ENCODE assay signal across 9 mouse cellular contexts in the genomic region with DNA sequence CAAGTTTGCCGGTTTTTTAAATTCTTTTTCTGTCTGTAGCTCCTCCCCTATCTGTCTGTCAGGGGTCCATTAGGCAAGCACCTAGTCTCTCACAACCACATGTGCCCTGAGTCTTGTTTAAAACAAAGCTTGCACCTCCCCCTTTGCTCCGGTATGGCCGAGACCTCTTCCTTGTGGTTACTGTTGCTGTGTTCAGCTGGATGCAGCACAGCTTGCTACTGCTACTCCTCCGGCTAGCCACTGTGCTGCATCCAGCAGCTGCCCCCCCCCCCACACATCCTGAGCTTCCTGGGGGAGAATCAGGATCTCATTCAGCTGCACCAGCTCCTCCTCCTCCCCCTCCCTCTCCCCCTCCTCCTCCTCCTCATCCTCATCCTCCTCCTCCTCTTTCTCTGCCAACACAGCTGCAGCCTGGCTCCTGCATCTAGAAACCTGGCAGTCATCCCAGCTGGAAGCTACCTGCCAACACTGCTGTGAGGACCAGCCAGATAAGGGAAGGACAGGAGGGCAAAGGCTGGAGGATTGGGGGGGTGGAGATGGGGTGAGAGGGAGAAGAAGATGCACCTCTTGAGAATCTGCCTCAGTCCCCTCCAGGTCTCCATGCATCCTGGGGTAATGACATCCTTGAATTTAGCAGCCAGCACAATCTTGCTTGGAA.
DNase-seq lines count a peak whose midpoint lies in the region; ATAC-seq and TF ChIP-seq lines count a peak whose summit lies in the region.
"Had no signal": no experiment of that assay in that cellular context is flagged by ENCODE, and none has a peak within 500 bp of the region (broad histone marks: within the 10 kb centered on the region; RNA-seq: fewer than 3 reads in every experiment).

No protein-coding gene starts in this region.

- TF ChIP-seq CTCF in thymus, adult 2 months (IDR thresholded peaks at IDR 0.05; ENCODE audit: borderline replicate concordance, control insufficient read depth, extremely low read depth, insufficient read depth, low read length, poor library complexity), result no peak

- no peak for TF ChIP-seq POLR2A in thymus, adult 2 months (IDR thresholded peaks at IDR 0.05; ENCODE audit: control insufficient read depth, extremely low read depth, insufficient read depth, low read length, poor library complexity)

- 0 out of 2 replicates have a peak, but pooled peaks have one; percentile 57 for ATAC-seq in embryonic facial prominence, embryonic 11.5 days (replicated peaks; ENCODE audit: insufficient number of reproducible peaks, low FRiP score, low TSS enrichment, low read depth)
- no peak; the same call in 1 of the 2 replicates for ATAC-seq in heart, embryonic 12.5 days (ENCODE audit: insufficient number of reproducible peaks, low FRiP score)
- ATAC-seq in kidney, embryonic 14.5 days (ENCODE audit: low FRiP score, low TSS enrichment), result peak; percentile 81
- no peak for ATAC-seq in monocyte, adult 5-6 weeks (replicated peaks; ENCODE audit: insufficient number of reproducible peaks, low FRiP score, low TSS enrichment, poor library complexity, severe bottlenecking)

- no peak overlapping the region for H3K4me3 ChIP-seq in thymus, adult 2 months (ENCODE audit: control insufficient read depth, insufficient read depth, low read length)
- H3K4me3 ChIP-seq in embryonic facial prominence, embryonic 11.5 days (ENCODE audit: low read depth, low read length), result no peak overlapping the region
- no peak overlapping the region for H3K4me3 ChIP-seq in heart, embryonic 12.5 days
- no peak overlapping the region for H3K4me3 ChIP-seq in kidney, embryonic 14.5 days (ENCODE audit: low read length)
- H3K4me3 ChIP-seq: liver, embryonic 15.5 days had no signal

- no peak overlapping the region for H3K27ac ChIP-seq in thymus, adult 2 months (ENCODE audit: control insufficient read depth, insufficient read depth, low read length)
- H3K27ac ChIP-seq in embryonic facial prominence, embryonic 11.5 days (replicated peaks; ENCODE audit: low read depth, low read length), result no peak overlapping the region
- H3K27ac ChIP-seq in heart, embryonic 12.5 days (ENCODE audit: poor library complexity, severe bottlenecking), result no peak overlapping the region
- no peak overlapping the region; the same call in 1 of the 2 replicates for H3K27ac ChIP-seq in kidney, embryonic 14.5 days (ENCODE audit: low read depth, low read length)
- H3K27ac ChIP-seq: liver, embryonic 15.5 days had no signal

- peak; percentile 14 for DNase-seq in thymus, adult 2 months
- no peak for DNase-seq in thymus, postnatal 4 days
- peak; percentile 44 for DNase-seq in embryonic facial prominence, embryonic 11.5 days (ENCODE audit: low spot score)
- peak; percentile 22 for DNase-seq in lung, postnatal 10 days
- DNase-seq in right cerebral cortex, postnatal 25 days, result peak; percentile 27

- H3K4me1 ChIP-seq in thymus, adult 2 months (replicated peaks; ENCODE audit: control insufficient read depth, insufficient read depth, low read length), result peaks cover 14% of the 10 kb centered on the region
- peaks cover 9% of the 10 kb centered on the region; the same call in 1 of the 2 replicates for H3K4me1 ChIP-seq in embryonic facial prominence, embryonic 11.5 days (ENCODE audit: control insufficient read depth, insufficient read depth, low read length)
- peaks cover 24% of the 10 kb centered on the region for H3K4me1 ChIP-seq in heart, embryonic 12.5 days (replicated peaks)
- peaks cover 18% of the 10 kb centered on the region for H3K4me1 ChIP-seq in kidney, embryonic 14.5 days (ENCODE audit: control insufficient read depth, insufficient read depth, low read length)
- H3K4me1 ChIP-seq: liver, embryonic 15.5 days had no signal

- H3K27me3 ChIP-seq in thymus, adult 2 months (ENCODE audit: control insufficient read depth, insufficient read depth, low read length), result no peaks in the 10 kb centered on the region
- H3K27me3 ChIP-seq in embryonic facial prominence, embryonic 11.5 days (ENCODE audit: control insufficient read depth, insufficient read depth, low read length), result no peaks in the 10 kb centered on the region
- peaks cover 80% of the 10 kb centered on the region for H3K27me3 ChIP-seq in heart, embryonic 12.5 days (replicated peaks)
- no peaks in the 10 kb centered on the region for H3K27me3 ChIP-seq in kidney, embryonic 14.5 days (ENCODE audit: control insufficient read depth, insufficient read depth, low read length)
- H3K27me3 ChIP-seq: liver, embryonic 15.5 days had no signal

- H3K4me2 ChIP-seq in embryonic facial prominence, embryonic 11.5 days (ENCODE audit: low read depth, low read length), result no peak overlapping the region
- H3K4me2 ChIP-seq in heart, embryonic 12.5 days, result peak overlapping the region; percentile 48
- no peak overlapping the region; the same call in 1 of the 2 replicates for H3K4me2 ChIP-seq in kidney, embryonic 14.5 days (replicated peaks; ENCODE audit: low read depth, low read length)
- H3K4me2 ChIP-seq: liver, embryonic 15.5 days had no signal

- 0% methylated on average over 4 of the region's 4 CpGs for WGBS in thymus, adult 2 months
- WGBS in embryonic facial prominence, embryonic 11.5 days, result 2% methylated on average over 4 of the region's 4 CpGs
- 1% methylated on average over 4 of the region's 4 CpGs for WGBS in heart, embryonic 12.5 days
- WGBS in kidney, embryonic 14.5 days, result 3% methylated on average over 4 of the region's 4 CpGs

- H3K36me3 ChIP-seq in thymus, adult 2 months (ENCODE audit: control insufficient read depth, insufficient read depth, low read length), result no peaks in the 10 kb centered on the region
- no peaks in the 10 kb centered on the region for H3K36me3 ChIP-seq in embryonic facial prominence, embryonic 11.5 days (replicated peaks; ENCODE audit: control insufficient read depth, insufficient read depth, low read depth, low read length)
- H3K36me3 ChIP-seq in heart, embryonic 12.5 days, result no peaks in the 10 kb centered on the region
- no peaks in the 10 kb centered on the region for H3K36me3 ChIP-seq in kidney, embryonic 14.5 days (ENCODE audit: control insufficient read depth, insufficient read depth, low read length)
- H3K36me3 ChIP-seq: liver, embryonic 15.5 days had no signal

- H3K9me3 ChIP-seq in embryonic facial prominence, embryonic 11.5 days (replicated peaks; ENCODE audit: control insufficient read depth, low read length), result no peaks in the 10 kb centered on the region
- H3K9me3 ChIP-seq in heart, embryonic 12.5 days (replicated peaks), result no peaks in the 10 kb centered on the region
- no peaks in the 10 kb centered on the region for H3K9me3 ChIP-seq in kidney, embryonic 14.5 days (ENCODE audit: control insufficient read depth, low read length)
- H3K9me3 ChIP-seq: liver, embryonic 15.5 days had no signal

- 0 out of 2 replicates have a peak overlapping the region, but pooled peaks have one; percentile 25 for H3K9ac ChIP-seq in embryonic facial prominence, embryonic 11.5 days (replicated peaks; ENCODE audit: low read length)
- H3K9ac ChIP-seq in heart, embryonic 12.5 days, result no peak overlapping the region
- peak overlapping the region; percentile 31 for H3K9ac ChIP-seq in kidney, embryonic 14.5 days (ENCODE audit: low read depth, low read length)
- H3K9ac ChIP-seq: liver, embryonic 15.5 days had no signal

Comparison
In these comparisons a context has a peak if more than half of its experiments do, and no peak if none do; other contexts are left out.
1. ATAC-seq: peak in embryonic facial prominence, embryonic 11.5 days (single experiment) and kidney, embryonic 14.5 days (single experiment); none in heart, embryonic 12.5 days (single experiment) and monocyte, adult 5-6 weeks (single experiment).